Mouse (Mus musculus): Measurements from ENCODE around the gene Irx6. TPM values are rescaled to one million over a fixed set of nuclear protein-coding genes. Genes with fewer than 3 reads are reported as not detected.

Gene Irx6
- polyA plus RNA-seq, 2 experiments from 2014 or later, result not detected

GRCm38 (mm10) chr8:92723320-92723719, 49.2 kb downstream of the Irx6 start:
- ATAC-seq, result no peak

DNA sequence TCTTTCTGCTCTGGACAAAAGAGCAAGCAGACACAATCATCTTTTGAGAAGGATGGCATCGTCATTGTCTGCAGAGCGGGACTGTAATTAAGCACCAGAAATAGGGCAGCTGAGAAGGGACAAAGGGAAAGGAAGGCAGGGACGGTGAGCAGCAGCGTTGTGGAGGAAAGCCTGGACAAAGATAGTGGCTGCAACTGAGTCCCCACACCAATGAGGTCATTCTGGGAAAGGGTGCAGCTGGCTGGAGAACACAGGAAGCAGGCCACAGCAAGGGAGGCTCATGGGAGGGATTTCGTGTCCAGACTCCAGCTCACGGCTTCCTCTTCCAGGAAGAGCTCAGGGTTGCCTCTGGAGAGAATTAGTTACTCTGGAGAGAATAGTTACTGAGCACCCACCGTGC, 49.9 kb downstream of the Irx6 start:
- no peak for ATAC-seq

DNA sequence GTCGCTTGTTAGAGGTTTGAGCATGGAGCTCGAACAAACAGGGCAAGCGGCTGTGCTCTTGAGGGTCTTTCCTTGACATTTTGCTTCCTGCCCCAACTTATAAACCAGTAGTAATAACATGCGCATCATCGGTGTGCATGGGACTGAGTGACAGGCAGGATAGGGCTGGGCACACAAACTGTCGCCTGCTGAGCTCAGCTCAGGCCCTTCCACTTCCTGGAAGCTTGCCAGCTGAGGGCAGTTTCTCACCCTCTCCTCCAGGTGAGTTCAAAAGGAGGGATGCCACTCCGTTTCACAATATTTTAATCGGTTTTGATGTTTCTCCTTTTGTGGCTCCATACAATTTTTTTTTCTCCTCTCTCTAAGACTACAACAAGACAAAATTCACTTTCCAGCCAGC, 50.3 kb downstream of the Irx6 start:
- no peak for ATAC-seq

Other genes with a start within 250 kb of the Irx6 start
- under 1 TPM in 1 of 2 experiments, not detected in 1; 0.19 TPM for gene Mmp2, start 153.0 kb downstream of the Irx6 start, polyA plus RNA-seq (2017; shearing (Covaris generic))
- gene Lpcat2, start 181.1 kb downstream of the Irx6 start, polyA plus RNA-seq (2017; shearing (Covaris generic)), result under 1 TPM in 1 of 2 experiments, not detected in 1; 0.82 TPM
- gene Capns2, start 227.1 kb downstream of the Irx6 start, polyA plus RNA-seq (2017; shearing (Covaris generic)), result not detected

Data from activated CD4-positive, CD25-positive, alpha-beta regulatory T cell, adult 4 months (primary cell).